Mouse (Mus musculus) lung, embryonic 16.5 days (tissue): ENCODE results near the gene Fam229a. TPM values are rescaled to one million over a fixed set of nuclear protein-coding genes. Genes with fewer than 3 reads are reported as not detected.

Experiments
- ATAC-seq: fragments of 200-750 bp; cut with Nextera tagmentation; 2 replicates; pipeline ENCODE4 v1.8.0; 2017; ENCODE audit warnings: low read depth, mild to moderate bottlenecking, moderate library complexity
- H3K27ac ChIP-seq: fragments of 300-500 bp; sonication (generic); 2 replicates; pipeline ENCODE4 v1.5.1; 2014; ENCODE audit warnings: mild to moderate bottlenecking, control low read depth, low read length
- H3K27me3 ChIP-seq: fragments of 300-500 bp; sonication (generic); 2 replicates; pipeline ENCODE4 v1.6.1; 2014; ENCODE audit warnings: low read depth, low read length, mixed read lengths; ENCODE audit not compliant: control insufficient read depth, insufficient read depth
- H3K36me3 ChIP-seq: fragments of 300-500 bp; sonication (generic); 2 replicates; pipeline ENCODE4 v1.6.1; 2014; ENCODE audit warnings: low read length; ENCODE audit not compliant: control insufficient read depth, insufficient read depth
- H3K4me1 ChIP-seq: fragments of 300-500 bp; sonication (generic); replicated peaks from 2 replicates; pipeline ENCODE4 v1.6.1; 2014; ENCODE audit warnings: low read length, mixed read lengths; ENCODE audit not compliant: control insufficient read depth, insufficient read depth
- H3K4me2 ChIP-seq: fragments of 300-500 bp; sonication (generic); 2 replicates; pipeline ENCODE4 v1.6.1; 2014; ENCODE audit warnings: low read depth, low read length, control low read depth
- H3K4me3 ChIP-seq: fragments of 300-500 bp; sonication (generic); 2 replicates; pipeline ENCODE4 v1.5.1; 2014; ENCODE audit warnings: mild to moderate bottlenecking, low read length, control low read depth
- H3K9ac ChIP-seq: fragments of 300-500 bp; sonication (generic); 2 replicates; pipeline ENCODE4 v1.6.1; 2014; ENCODE audit warnings: low read length, control low read depth
- H3K9me3 ChIP-seq: fragments of 300-500 bp; sonication (generic); 2 replicates; pipeline ENCODE4 v1.6.1; 2016; ENCODE audit warnings: low read length; ENCODE audit not compliant: control insufficient read depth
- WGBS: fragments of 180-500 bp; shearing (Covaris S2); extraction: QIAGEN DNeasy Blood & Tissue Kit; methylation state at CpG from one replicate; pipeline ENCODE4 v1.1.7; 2014; 5-methylcytosine and 5-hydroxymethylcytosine counted together
- polyA plus RNA-seq: library from polyadenylated mRNA; unstranded; fragments of >200 nt; fragmentation: Nextera tagmentation; extraction: Ambion mirVana; gene quantifications from 2 replicates; pipeline ENCODE4 v1.2.1, GENCODE M21; 2015

Gene Fam229a
- polyA plus RNA-seq, 1 experiment from 2014 or later: not detected

DNA sequence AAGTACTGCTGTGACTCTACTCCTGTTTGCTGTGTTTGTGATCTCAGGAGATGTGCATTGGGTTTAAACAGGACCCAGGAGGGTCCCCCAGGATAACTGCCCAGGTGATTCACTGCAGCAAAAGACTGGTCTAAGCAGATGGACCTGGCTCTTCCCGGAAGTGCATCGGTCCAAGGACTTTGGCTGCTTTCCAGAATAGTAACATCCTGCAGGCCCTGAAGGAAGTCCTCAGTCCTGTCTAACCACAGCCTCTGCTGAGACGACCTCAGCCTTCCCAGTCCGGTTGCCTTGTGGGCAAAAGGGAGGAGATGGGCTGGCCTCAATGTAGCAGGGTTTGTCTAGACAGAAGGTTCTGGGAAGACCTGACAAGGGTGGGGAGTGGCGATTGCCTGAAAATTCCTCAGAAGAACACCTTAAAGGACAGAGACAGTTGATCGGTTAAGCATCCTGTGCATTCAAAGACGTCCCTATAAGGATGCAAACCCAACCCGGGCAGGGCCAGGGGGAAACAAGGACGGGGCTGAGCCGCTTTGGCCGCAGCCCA, 12.0 kb downstream of the Fam229a start:
- Histone ChIP-seq H3K4me2 (no peak overlapping the region), H3K9ac (no peak overlapping the region), H3K27me3 (no peaks in the 10 kb centered on the region), H3K9me3 (no peaks in the 10 kb centered on the region), H3K36me3 (no peaks in the 10 kb centered on the region), H3K4me1 (peaks cover 28% of the 10 kb centered on the region), H3K4me3 (no peak overlapping the region), H3K27ac (peak overlapping the region; percentile 49; the same call in 1 of the 2 replicates)
- 51% methylated on average over 11 of the region's 11 CpGs for WGBS
- no peak for ATAC-seq

DNA sequence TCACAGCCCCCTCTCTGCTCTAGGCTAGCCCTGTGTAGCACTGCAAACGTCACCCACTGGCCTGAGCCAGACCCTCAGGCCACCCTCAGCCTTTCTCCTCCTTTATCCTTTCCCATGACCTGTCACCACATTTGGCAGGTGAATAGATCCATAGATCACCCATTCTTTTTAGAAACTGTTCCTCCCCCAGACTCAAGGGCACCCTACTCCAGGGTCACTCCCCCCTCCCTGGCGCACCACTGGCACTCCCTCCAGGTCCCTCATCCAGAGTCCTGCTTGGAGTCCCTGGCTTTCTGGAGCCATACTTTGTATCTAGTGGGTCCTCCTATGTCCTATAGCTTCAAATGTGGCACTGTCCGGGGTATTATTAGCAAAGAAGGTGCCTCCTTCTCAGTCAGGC, 14.5 kb downstream of the Fam229a start:
- 82% methylated on average over 3 of the region's 3 CpGs for WGBS
- no peak overlapping the region for H3K4me3 ChIP-seq
- no peak overlapping the region for H3K9ac ChIP-seq
- no peaks in the 10 kb centered on the region for H3K36me3 ChIP-seq
- peaks cover 25% of the 10 kb centered on the region for H3K4me1 ChIP-seq
- no peak overlapping the region for H3K4me2 ChIP-seq
- no peak for ATAC-seq
- H3K27me3 ChIP-seq: no peaks in the 10 kb centered on the region
- no peak overlapping the region for H3K27ac ChIP-seq
- no peaks in the 10 kb centered on the region for H3K9me3 ChIP-seq

DNA sequence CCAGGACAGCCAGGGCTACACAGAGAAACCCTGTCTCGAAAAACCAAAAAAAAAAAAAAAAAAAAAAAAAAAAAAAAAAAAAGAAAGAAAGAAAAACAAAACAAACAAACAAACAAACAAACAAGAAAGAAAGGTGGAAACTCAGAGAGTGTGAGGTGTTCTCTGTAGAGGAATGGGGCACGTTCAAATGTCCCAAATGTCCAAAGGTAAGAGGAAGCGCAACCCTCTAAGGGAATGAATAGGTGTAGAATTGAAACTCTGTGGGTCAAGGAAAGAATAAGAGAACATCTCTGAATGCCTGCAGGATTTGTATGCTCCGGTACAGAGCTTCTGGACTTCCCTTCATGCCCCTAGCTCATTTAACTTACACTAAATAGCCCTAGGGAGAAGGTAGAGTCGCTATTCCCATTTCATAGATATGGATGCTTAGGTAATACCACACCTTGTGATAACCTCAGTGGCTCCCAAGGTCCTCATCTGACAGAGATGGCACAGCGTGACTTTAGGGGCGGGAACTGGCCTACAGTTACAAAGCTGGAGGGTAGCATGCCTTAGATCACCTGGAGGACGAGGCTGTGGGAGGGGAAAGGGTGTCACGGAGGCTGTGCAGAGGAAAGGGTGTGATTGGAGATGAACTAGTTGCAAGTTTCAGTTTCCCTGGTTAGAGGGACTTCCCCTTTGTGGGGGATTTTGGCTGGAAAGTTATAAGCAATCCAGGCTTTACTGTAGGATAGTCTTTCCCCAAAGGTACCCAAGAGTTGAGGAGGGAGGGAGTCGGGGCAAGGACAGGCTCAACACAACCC, 16.6 kb downstream of the Fam229a start:
- Histone ChIP-seq H3K4me2 (no peak overlapping the region), H3K27ac (no peak overlapping the region)
- ATAC-seq: no peak

DNA sequence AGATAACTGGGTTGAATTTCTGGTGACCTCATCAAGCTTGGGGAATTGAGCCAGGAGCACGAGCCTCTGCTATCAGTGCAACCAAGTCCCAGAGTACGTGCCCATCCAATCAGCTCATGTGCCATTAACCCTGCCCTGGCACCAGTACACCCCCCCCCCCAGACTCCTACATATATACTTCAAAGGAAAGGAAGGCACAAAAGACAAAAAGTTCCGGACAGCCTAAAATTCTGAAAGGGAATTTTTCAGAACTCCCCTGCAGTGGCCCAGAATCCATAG, 17.2 kb downstream of the Fam229a start:
- Histone ChIP-seq H3K27ac (no peak overlapping the region), H3K4me2 (no peak overlapping the region), H3K9ac (no peak overlapping the region), H3K36me3 (no peaks in the 10 kb centered on the region), H3K27me3 (no peaks in the 10 kb centered on the region), H3K9me3 (no peaks in the 10 kb centered on the region), H3K4me3 (no peak overlapping the region), H3K4me1 (peaks cover 17% of the 10 kb centered on the region)
- 59% methylated on average over 3 of the region's 3 CpGs for WGBS
- no peak for ATAC-seq

More for the DNA sequence above, 16.6 kb downstream of the Fam229a start:
- Histone ChIP-seq H3K4me1 (peaks cover 22% of the 10 kb centered on the region), H3K9me3 (no peaks in the 10 kb centered on the region), H3K4me3 (no peak overlapping the region), H3K9ac (no peak overlapping the region), H3K27me3 (no peaks in the 10 kb centered on the region), H3K36me3 (no peaks in the 10 kb centered on the region)
- WGBS: 60% methylated on average over 9 of the region's 10 CpGs

DNA sequence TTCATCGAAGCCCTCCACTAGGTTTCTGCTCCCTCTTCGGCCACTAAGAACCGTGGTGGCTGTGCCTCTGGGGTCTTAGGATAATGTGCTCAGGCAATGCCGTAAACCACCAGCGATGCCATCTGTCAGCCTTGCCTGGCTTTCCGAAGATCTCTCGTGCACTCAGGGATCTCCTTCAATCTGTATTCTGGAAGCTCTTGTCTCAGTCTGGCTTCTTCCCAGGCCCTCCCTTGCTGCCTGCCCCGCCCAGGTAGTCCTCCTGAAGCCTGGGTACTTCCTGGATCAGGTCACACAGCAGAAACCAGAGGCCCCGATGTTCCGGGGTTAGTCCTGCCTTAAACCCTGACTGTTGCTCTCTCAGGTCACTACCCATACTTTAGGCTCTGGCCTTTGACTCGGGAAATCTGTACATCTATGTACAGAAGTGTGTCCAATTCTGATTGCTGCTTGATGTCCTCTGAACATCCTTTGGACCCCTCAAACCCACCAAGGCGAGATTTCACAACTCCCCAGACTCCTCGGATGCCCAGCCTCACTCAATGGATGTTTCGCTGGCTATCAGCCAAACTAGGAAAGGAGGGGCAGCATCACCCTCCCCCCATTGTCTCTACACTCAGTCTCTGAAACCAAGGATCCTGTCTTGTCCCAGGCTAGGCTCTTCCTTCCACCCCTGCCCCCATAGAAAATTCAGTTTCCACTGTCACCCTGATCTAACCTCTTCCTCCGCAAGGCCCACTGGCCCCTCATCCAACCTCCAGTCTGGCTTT, 18.0 kb downstream of the Fam229a start:
- Histone ChIP-seq H3K27me3 (no peaks in the 10 kb centered on the region), H3K9ac (no peak overlapping the region), H3K4me2 (no peak overlapping the region), H3K27ac (no peak overlapping the region), H3K36me3 (no peaks in the 10 kb centered on the region), H3K9me3 (no peaks in the 10 kb centered on the region), H3K4me3 (no peak overlapping the region), H3K4me1 (peaks cover 15% of the 10 kb centered on the region)
- ATAC-seq: no peak
- WGBS: 59% methylated on average over 15 of the region's 15 CpGs

DNA sequence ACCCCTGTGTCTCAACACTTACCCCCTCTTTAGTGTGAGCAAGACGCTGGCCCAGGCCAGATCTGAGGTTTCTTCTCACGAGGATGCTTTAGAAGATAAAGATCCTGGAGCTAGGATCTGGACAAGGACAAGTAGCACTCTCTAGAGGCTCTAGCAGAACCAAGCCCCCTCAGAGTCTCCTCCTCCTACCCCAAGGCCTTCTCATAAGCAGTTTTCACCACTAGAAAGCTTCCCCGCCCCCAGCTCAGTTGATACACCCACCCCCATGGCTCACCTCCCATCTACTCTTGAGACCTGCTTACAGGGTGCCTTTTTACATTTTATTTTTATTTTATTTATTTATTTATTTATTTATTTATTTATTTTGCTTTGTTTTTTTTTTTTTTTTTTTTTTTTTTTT, 18.7 kb downstream of the Fam229a start:
- Histone ChIP-seq H3K36me3 (no peaks in the 10 kb centered on the region), H3K4me3 (no peak overlapping the region), H3K4me1 (peaks cover 15% of the 10 kb centered on the region), H3K9ac (no peak overlapping the region), H3K27me3 (no peaks in the 10 kb centered on the region), H3K27ac (no peak overlapping the region), H3K4me2 (no peak overlapping the region), H3K9me3 (no peaks in the 10 kb centered on the region)
- no peak for ATAC-seq
- 46% methylated on average over 3 of the region's 3 CpGs for WGBS

DNA sequence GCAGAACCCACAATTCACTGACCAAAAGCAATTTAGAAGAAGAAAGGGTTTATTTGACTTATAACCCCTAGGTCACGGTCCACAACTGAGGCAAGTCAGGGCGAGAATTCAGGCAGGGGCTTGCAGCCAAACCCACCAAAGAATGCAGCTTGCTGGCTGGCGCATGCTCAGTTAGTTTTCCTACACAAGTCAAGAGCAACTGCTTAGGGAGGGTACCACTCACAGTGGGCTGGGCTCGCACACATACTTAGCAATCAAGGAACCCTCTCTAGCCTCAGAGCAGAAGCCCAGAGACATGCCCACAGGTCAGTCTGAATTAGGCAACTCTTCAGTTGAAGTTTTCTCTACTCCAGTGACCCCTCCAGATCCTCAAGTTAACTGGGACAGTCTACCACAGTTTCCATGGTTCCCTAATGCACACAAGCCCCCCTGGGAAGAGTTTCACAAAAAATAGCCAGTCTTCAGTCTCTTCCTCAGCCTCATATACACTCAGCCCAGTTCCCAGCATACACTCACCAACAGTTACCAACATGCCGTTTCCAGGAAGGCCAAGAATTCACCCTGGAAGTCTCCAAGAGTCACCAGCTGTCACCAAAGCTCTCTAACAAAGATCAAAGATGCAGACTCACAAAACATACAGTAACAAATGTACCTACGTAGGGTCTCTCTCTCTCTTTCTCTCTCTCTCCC, 19.9 kb downstream of the Fam229a start:
- no peak for ATAC-seq
- Histone ChIP-seq H3K36me3 (no peaks in the 10 kb centered on the region), H3K4me3 (no peak overlapping the region), H3K4me1 (peaks cover 23% of the 10 kb centered on the region), H3K27ac (0 out of 2 replicates have a peak overlapping the region, but pooled peaks have one; percentile 29), H3K4me2 (no peak overlapping the region), H3K9me3 (no peaks in the 10 kb centered on the region), H3K9ac (no peak overlapping the region), H3K27me3 (no peaks in the 10 kb centered on the region)
- WGBS: 43% methylated on average over 6 of the region's 6 CpGs

DNA sequence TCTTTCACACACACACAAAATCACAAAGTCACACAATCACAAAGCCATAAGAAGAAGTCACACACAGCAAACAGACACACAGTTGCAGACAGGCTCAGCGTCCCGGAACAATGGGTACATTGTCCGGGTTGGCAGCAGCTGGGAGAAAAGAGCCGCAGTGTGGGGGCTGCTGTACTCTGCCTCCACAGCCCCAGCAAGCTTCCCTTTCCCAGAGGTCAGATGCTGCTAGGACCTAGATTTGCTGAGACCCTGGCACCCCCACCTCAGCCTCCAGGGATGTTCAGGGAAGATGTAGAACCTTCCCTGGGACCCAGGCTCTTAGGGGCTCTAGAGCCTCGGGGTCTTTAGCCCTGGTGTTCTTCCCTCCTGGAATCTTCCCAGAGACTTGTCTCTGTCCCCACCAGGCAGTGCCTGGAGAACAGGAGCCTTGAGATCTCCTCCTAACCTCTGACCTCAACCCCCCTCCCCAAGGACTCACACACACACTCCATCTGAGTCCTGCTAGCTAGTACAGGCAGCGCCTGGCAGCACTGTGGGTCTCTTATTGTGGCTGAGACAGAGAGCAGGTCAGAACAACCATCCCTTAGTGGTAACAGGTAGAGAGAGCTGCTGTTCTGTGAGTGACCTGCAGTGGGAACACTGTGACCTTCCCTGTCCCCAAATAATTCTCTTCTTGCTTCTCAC, 20.6 kb downstream of the Fam229a start:
- H3K9me3 ChIP-seq: no peaks in the 10 kb centered on the region
- H3K36me3 ChIP-seq: peaks cover 1% of the 10 kb centered on the region
- H3K27me3 ChIP-seq: no peaks in the 10 kb centered on the region
- H3K4me2 ChIP-seq: no peak overlapping the region
- no peak overlapping the region for H3K4me3 ChIP-seq
- 45% methylated on average over 6 of the region's 6 CpGs for WGBS
- peaks cover 26% of the 10 kb centered on the region for H3K4me1 ChIP-seq
- no peak for ATAC-seq
- 0 out of 2 replicates have a peak overlapping the region, but pooled peaks have one; percentile 29 for H3K27ac ChIP-seq
- no peak overlapping the region for H3K9ac ChIP-seq
